Mouse (Mus musculus): ENCODE measurements around the gene Sbk1.

Sbk1 gene

GRCm38 (mm10) chr7:126335556-126335955 lies 63.1 kb downstream of the Sbk1 start:
- peak; percentile 74 for DNase-seq (ENCODE audit: low read depth, low spot score)

DNA sequence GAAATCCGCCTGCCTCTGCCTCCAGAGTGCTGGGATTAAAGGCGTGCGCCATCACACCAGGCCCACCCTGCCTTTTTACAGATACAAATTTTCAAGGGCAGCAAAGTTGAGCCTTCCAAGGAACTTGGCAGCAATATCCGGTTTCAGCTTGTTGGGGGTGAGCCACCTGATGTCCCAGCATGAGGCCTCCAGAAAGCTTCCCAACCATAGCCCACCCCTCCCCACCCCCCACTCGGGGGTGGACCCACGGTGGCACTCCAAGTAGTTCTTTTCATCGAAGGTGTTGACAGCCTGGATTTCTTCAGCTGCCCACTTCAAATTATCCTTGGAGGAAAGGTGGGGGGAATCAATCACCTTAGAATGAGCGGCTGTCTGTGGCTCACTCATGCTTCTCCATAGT lies 66.5 kb downstream of the Sbk1 start:
- peak; percentile 81 for DNase-seq (ENCODE audit: low read depth, low spot score)

DNA sequence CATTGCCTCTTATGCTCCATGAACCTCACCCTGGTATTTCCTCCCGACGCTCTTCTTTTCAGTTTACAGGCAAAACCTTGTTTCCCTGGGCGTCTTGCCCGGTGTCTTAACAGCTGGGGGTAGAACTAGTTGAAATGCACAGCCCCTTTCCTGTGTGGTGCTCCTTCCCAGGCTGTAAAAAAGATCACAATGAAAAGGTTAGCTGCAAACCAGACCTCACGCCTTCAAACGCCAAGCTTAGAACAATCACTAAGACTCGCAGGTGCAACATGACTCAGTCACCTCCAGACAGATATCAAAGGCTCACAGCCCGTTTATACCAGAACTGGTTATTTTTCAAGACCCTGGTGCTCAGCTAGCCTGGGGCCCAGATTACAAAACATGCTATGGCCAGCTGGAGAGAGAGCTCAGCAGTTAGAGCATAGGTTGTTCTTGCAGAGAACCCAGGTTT lies 67.1 kb downstream of the Sbk1 start:
- peak; percentile 57 for DNase-seq (ENCODE audit: low read depth, low spot score)

DNA sequence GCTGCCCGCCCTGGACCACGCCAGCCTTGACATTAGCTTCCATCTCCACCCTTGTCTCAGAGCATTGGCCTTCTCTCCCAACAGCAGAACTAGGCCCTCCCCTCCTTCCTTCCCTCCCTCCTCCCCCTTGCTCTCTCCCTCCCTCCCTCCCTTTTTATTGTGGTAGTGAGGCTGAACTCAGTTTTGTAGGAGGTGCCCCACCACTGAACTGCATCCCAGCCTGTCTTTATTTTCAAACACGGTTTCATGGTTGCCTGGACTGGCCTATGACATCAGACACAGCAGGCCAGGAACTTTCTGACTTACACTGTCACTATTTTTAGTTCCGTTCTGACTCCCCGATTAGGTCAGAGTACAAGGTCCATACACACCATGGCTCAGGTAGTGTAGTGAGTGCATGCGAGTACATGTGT lies 67.8 kb downstream of the Sbk1 start:
- DNase-seq (ENCODE audit: low read depth, low spot score), result no peak

- DNase-seq (ENCODE audit: low read depth, low spot score), result no peak
Measured at GRCm38 (mm10) chr7:126340896-126341295, 68.5 kb downstream of the Sbk1 start.

Data from R1 (cell line).